Mouse (Mus musculus) heart, embryonic 16.5 days (tissue): ENCODE data around the gene Unc79. TPM values are rescaled to one million over a fixed set of nuclear protein-coding genes. Genes with fewer than 3 reads are reported as not detected.

Source experiments
- ATAC-seq: fragments of 200-750 bp; cut with Nextera tagmentation; replicated peaks from 2 replicates; pipeline ENCODE4 v1.8.0; 2017; ENCODE audit warnings: moderate number of reproducible peaks; ENCODE audit not compliant: insufficient read depth, low FRiP score; ENCODE audit errors: extremely low read depth
- H3K27ac ChIP-seq: fragments of 300-500 bp; sonication (generic); 2 replicates; pipeline ENCODE4 v1.5.1; 2014; ENCODE audit warnings: mild to moderate bottlenecking, low read length, control low read depth, moderate library complexity
- H3K27me3 ChIP-seq: fragments of 300-500 bp; sonication (generic); 2 replicates; pipeline ENCODE4 v1.6.1; 2014; ENCODE audit warnings: low read length, mixed read lengths; ENCODE audit not compliant: control insufficient read depth, insufficient read depth
- H3K36me3 ChIP-seq: fragments of 300-500 bp; sonication (generic); 2 replicates; pipeline ENCODE4 v1.6.1; 2014; ENCODE audit not compliant: control insufficient read depth, insufficient read depth
- H3K4me1 ChIP-seq: fragments of 300-500 bp; sonication (generic); 2 replicates; pipeline ENCODE4 v1.6.1; 2014; ENCODE audit warnings: low read length, mixed read lengths; ENCODE audit not compliant: control insufficient read depth, insufficient read depth
- H3K4me2 ChIP-seq: fragments of 300-500 bp; sonication (generic); 2 replicates; pipeline ENCODE4 v1.6.1; 2014; ENCODE audit warnings: low read depth, mild to moderate bottlenecking, control low read depth, low read length
- H3K4me3 ChIP-seq: fragments of 300-500 bp; sonication (generic); 2 replicates; pipeline ENCODE4 v1.5.1; 2014; ENCODE audit warnings: mild to moderate bottlenecking, control low read depth, low read length
- H3K9ac ChIP-seq: fragments of 300-500 bp; sonication (generic); 2 replicates; pipeline ENCODE4 v1.6.1; 2014; ENCODE audit warnings: low read length, control low read depth
- H3K9me3 ChIP-seq: fragments of 300-500 bp; sonication (generic); replicated peaks from 2 replicates; pipeline ENCODE4 v1.6.1; 2016; ENCODE audit warnings: low read length; ENCODE audit not compliant: control insufficient read depth
- WGBS: fragments of 180-500 bp; shearing (Covaris S2); extraction: QIAGEN DNeasy Blood & Tissue Kit; methylation state at CpG from one replicate; pipeline ENCODE4 v1.1.7; 2014; 5-methylcytosine and 5-hydroxymethylcytosine counted together
- polyA plus RNA-seq: library from polyadenylated mRNA; unstranded; fragments of >200 nt; fragmentation: Nextera tagmentation; extraction: Ambion mirVana; gene quantifications from 2 replicates; pipeline ENCODE4 v1.2.1, GENCODE M21; 2015

Gene Unc79
- polyA plus RNA-seq = 0.30 and 0.37 TPM in 2 replicates

DNA sequence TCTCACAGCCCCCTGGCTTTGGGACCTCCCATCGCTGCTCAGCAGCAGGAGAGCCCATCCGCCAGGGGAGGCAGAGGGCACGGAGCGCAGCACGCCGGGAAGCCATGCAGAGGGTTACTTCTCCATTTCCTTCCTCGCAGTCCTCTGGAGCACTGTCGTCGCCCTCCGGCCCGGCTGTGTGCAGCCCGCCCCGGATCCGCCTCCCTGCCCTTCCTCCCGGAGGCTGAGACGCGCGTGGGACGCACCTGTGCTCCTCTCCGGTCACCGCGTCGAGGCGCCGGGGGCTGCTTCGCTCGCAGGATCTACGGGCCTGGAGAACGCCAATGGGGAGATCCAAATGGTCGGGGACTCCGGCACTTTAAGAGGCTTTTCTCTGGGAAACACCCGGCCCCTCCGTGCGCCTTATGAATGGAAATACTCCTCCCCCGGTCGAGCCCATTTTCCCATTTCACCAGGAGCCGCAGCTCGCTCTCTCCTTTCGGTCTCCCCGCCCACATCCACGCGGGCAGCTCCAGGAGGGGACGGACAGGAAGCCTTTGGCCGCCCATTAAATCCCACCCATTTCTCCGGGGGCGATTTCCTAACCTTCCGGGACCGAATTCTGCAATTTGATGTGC is at the start of gene Unc79:
Unc79 (plus strand) TSS at position 82 of the 617 bp plus-strand sequence.
- peaks cover 6% of the 10 kb centered on the region; the same call in 1 of the 2 replicates for H3K4me1 ChIP-seq
- peak within 1 kb of the TSS; percentile 95 for H3K4me2 ChIP-seq
- H3K9me3 ChIP-seq = no peaks in the 10 kb centered on the region
- ATAC-seq = peak; percentile 41
- H3K9ac ChIP-seq = no peak within 1 kb of the TSS
- under 1% methylated on average over 48 of the region's 48 CpGs for WGBS
- H3K27me3 ChIP-seq = peaks cover 20% of the 10 kb centered on the region
- H3K36me3 ChIP-seq = no peaks in the 10 kb centered on the region
- no peak within 1 kb of the TSS for H3K27ac ChIP-seq
- peak within 1 kb of the TSS; percentile 61 for H3K4me3 ChIP-seq

DNA sequence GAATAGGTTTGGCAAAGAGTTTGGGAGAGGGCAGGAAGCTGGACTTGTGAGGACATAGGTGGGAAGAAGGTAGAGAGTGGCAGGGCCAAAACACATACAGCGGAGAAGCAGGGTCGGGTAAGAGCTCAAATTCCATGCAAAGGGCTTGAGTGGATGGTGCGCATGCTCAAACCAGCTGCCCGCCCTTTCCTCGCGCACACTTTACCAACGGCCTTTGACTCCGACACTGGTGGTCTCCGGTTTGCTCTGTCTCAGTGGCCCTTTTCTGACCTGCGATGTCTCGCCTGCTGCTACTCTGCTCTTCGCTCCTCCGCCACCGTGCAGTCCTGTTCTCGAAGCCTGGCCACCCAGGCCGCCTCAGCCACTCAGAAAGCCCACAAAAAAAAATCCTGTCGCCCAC is 49.6 kb upstream of the Unc79 start, which contains the start of gene Cox8c:
Cox8c (plus strand) TSS at position 226 of the 400 bp plus-strand sequence.
- no peaks in the 10 kb centered on the region for H3K9me3 ChIP-seq
- no peaks in the 10 kb centered on the region for H3K27me3 ChIP-seq
- no peak within 1 kb of the TSS for H3K9ac ChIP-seq
- H3K4me2 ChIP-seq = no peak within 1 kb of the TSS
- H3K27ac ChIP-seq = no peak within 1 kb of the TSS
- ATAC-seq = no peak
- no peaks in the 10 kb centered on the region for H3K4me1 ChIP-seq
- WGBS = 86% methylated on average over 17 of the region's 17 CpGs
- no peak within 1 kb of the TSS for H3K4me3 ChIP-seq
- no peaks in the 10 kb centered on the region for H3K36me3 ChIP-seq

DNA sequence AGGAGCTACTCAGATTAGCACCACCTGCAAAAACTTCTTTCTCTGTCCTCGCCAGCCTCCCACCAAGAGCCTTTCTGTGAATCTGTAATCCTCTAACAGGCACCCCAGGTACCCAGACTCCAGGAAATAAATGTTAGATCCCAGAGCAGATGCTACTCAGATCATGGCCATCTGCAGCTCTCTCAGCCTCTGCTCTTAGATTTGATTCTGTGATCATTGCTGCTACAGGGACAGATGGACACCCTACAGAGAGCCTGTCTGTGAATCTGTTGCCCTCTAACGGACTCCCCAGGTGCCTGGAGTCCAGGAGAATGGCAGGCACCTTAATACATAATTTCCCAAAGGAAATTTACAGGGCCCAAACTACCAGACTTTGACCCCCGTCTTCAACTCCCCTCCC is 40.5 kb upstream of the Unc79 start:
- H3K4me2 ChIP-seq = no peak overlapping the region
- WGBS = 38% methylated on average over 3 of the region's 3 CpGs
- ATAC-seq = no peak
- no peak overlapping the region for H3K9ac ChIP-seq
- no peak overlapping the region for H3K4me3 ChIP-seq
- no peaks in the 10 kb centered on the region for H3K9me3 ChIP-seq
- H3K36me3 ChIP-seq = no peaks in the 10 kb centered on the region
- no peaks in the 10 kb centered on the region for H3K4me1 ChIP-seq
- H3K27me3 ChIP-seq = no peaks in the 10 kb centered on the region
- H3K27ac ChIP-seq = no peak overlapping the region

DNA sequence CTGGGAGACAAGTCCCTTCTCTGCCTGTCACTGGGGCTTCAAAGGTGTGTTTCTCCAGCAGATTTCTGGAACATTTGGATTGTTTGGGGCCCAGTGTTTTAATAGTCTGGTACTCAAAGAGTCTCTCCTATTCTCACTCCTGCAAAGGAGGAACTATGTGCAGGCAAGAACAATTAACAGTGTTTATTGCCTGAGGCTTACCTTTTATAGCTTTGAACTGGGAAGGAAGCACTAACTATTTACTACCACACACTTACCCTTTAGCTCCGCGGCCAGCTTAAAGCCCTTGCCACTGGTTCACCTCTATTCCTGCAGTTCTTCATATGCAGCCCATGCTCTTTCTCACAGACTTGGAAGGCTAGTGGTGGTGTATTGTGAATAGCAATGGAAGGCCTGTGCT is 32.6 kb upstream of the Unc79 start:
- no peak overlapping the region for H3K27ac ChIP-seq
- H3K9ac ChIP-seq = no peak overlapping the region
- H3K4me2 ChIP-seq = no peak overlapping the region
- H3K9me3 ChIP-seq = no peaks in the 10 kb centered on the region
- H3K4me3 ChIP-seq = no peak overlapping the region
- H3K36me3 ChIP-seq = no peaks in the 10 kb centered on the region
- no peaks in the 10 kb centered on the region for H3K4me1 ChIP-seq
- no peak for ATAC-seq
- WGBS = 90% methylated on average over 2 of the region's 2 CpGs
- H3K27me3 ChIP-seq = no peaks in the 10 kb centered on the region

DNA sequence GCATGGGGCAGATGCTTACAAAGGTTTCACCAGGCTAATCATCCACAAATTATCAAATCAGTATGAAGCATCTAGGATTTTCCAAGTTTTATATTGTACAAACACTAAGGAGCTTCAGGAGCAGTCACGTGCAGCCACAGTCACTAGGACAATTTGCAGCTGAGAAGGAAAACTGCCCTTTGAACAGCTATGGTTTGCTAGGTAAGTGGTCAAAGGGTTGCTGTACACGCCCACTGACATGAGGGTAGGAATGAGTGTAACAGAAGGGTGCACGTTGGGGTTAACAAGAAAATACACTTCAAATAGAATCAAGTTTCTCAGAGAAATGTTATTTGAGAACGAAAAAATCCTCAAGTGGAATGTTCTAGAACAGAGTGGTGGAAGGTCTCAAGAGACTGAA is 18.9 kb upstream of the Unc79 start:
- ATAC-seq = no peak
- no peak overlapping the region for H3K4me3 ChIP-seq
- H3K27me3 ChIP-seq = no peaks in the 10 kb centered on the region
- WGBS = 69% methylated on average over 4 of the region's 4 CpGs
- H3K27ac ChIP-seq = no peak overlapping the region
- no peak overlapping the region for H3K4me2 ChIP-seq
- H3K9me3 ChIP-seq = no peaks in the 10 kb centered on the region
- no peaks in the 10 kb centered on the region for H3K36me3 ChIP-seq
- H3K4me1 ChIP-seq = no peaks in the 10 kb centered on the region
- no peak overlapping the region for H3K9ac ChIP-seq

DNA sequence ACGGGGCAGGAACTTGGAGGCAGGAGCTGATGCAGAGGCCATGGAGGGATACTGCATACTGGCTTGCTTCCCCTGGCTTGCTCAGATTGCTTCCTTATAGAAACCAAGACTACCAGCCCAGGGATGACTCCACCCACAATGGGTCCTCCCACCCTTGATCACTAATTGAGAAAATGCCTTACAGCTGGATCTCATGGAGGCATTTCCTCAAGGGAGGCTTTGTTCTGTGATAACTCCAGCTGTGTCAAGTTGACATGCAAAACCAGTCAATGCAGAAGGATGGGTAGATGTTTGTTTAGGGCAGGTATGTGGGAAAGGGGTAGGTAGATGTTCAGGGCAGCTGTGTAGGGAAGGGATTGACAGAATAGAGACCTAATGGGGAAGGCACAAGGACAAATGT is 18.3 kb upstream of the Unc79 start:
- Histone ChIP-seq H3K4me2 (no peak overlapping the region), H3K27ac (no peak overlapping the region), H3K4me1 (no peaks in the 10 kb centered on the region), H3K27me3 (no peaks in the 10 kb centered on the region), H3K9ac (no peak overlapping the region), H3K4me3 (no peak overlapping the region), H3K9me3 (no peaks in the 10 kb centered on the region), H3K36me3 (no peaks in the 10 kb centered on the region)
- 64% methylated on average over 1 of the region's 1 CpGs for WGBS
- ATAC-seq = no peak

DNA sequence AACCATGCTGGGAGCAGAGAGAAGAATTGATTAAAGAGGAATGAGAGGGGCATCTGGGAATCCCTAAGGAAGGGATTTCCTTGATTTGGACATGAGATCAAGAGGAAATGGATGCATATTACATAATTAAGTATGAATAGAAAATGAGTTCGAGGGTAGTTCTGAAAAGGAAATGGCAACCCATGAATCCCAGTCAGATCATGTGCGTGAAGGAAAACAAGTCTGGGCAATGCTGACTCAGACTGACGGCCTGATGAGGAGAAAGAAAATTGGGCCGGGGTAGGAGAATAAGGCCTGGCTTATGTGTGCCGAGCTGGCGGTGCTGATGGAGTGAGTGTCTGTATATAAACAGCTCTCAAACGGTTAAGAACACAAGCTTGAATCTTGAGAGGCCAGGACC is 17.9 kb upstream of the Unc79 start:
- Histone ChIP-seq H3K9ac (no peak overlapping the region), H3K27ac (no peak overlapping the region), H3K4me1 (no peaks in the 10 kb centered on the region), H3K36me3 (no peaks in the 10 kb centered on the region), H3K4me3 (no peak overlapping the region), H3K4me2 (no peak overlapping the region), H3K27me3 (no peaks in the 10 kb centered on the region), H3K9me3 (no peaks in the 10 kb centered on the region)
- no peak for ATAC-seq
- 84% methylated on average over 7 of the region's 7 CpGs for WGBS

DNA sequence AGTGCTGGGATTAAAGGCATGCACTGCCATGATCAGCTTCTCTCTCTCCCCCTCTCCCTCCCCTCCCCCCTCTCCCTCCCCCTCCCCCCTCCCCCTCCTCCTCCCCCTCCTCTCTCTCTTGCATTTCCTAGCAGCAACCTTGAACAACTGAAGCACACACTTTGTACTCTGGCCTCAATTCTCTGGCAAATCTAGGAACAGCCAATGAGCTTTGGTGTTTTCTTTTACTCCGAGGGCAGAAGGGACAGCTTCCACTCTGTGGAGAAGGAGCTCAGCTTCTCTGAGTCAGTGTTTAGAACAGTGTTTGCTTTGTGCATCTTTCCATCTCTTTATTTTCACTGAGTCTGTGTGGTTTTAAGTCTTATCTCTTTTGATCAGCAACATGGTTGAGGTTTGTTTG is 12.8 kb upstream of the Unc79 start:
- Histone ChIP-seq H3K9ac (no peak overlapping the region), H3K27me3 (no peaks in the 10 kb centered on the region), H3K4me2 (no peak overlapping the region), H3K27ac (no peak overlapping the region), H3K9me3 (no peaks in the 10 kb centered on the region), H3K4me1 (no peaks in the 10 kb centered on the region), H3K4me3 (no peak overlapping the region), H3K36me3 (no peaks in the 10 kb centered on the region)
- 33% methylated on average over 1 of the region's 1 CpGs for WGBS
- no peak for ATAC-seq

DNA sequence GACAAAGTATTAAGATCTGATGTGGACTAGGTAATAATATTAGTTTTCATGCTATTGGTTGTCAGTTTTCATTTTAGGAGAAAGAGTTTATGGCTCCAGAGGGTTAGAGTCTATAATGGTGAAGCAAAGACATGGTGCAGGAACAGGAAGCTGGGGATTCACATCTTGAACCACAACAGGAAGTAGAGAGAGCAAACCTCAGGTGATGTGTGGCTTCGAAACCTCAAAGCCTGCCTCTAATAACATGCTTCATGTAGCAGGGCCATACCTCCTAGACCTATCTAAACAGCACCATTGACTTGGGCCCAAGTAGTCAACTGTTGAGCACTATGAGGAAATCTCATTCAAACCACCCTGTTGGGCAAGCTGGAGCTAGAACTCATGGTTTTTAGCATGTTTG is 3.1 kb upstream of the Unc79 start:
- Histone ChIP-seq H3K9me3 (no peaks in the 10 kb centered on the region), H3K27ac (no peak overlapping the region), H3K36me3 (no peaks in the 10 kb centered on the region), H3K4me3 (no peak overlapping the region), H3K9ac (no peak overlapping the region), H3K27me3 (peaks cover 20% of the 10 kb centered on the region), H3K4me1 (peaks cover 6% of the 10 kb centered on the region; the same call in 1 of the 2 replicates), H3K4me2 (no peak overlapping the region)
- 63% methylated on average over 1 of the region's 1 CpGs for WGBS
- ATAC-seq = no peak
